Comparison of ENCODE assay signal across 12 mouse cellular contexts in genomic region chr2:168025882-168026281, GRCm38 (mm10). TPM values are rescaled to one million over a fixed set of nuclear protein-coding genes. Genes with fewer than 3 reads are reported as not detected.
DNase-seq lines count a peak whose midpoint lies in the region; ATAC-seq and TF ChIP-seq lines count a peak whose summit lies in the region.
"Had no signal": no experiment of that assay in that cellular context is flagged by ENCODE, and none has a peak within 500 bp of the region (broad histone marks: within the 10 kb centered on the region; RNA-seq: fewer than 3 reads in every experiment).

No protein-coding gene starts in this region.

- no peak for ATAC-seq in heart, embryonic 15.5 days (replicated peaks; ENCODE audit: insufficient number of reproducible peaks, insufficient read depth, low FRiP score, low read depth)
- ATAC-seq in lung, embryonic 14.5 days (ENCODE audit: insufficient read depth), result no peak
- ATAC-seq in embryonic facial prominence, embryonic 14.5 days (ENCODE audit: low read depth), result no peak
- ATAC-seq in cerebellum, adult (ENCODE audit: insufficient number of reproducible peaks, low FRiP score, low TSS enrichment), result no peak

- no peak overlapping the region for H3K4me3 ChIP-seq in heart, embryonic 15.5 days
- H3K4me3 ChIP-seq in lung, embryonic 14.5 days (ENCODE audit: low read depth, low read length), result no peak overlapping the region
- H3K4me3 ChIP-seq in embryonic facial prominence, embryonic 14.5 days (ENCODE audit: low read depth, low read length), result no peak overlapping the region
- no peak overlapping the region for H3K4me3 ChIP-seq in small intestine, adult 2 months (ENCODE audit: low read depth, low read length)
- H3K4me3 ChIP-seq: liver, embryonic 15.5 days; myocyte had no signal

- no peak for DNase-seq in heart, postnatal 10 days
- DNase-seq in lung, embryonic 14.5 days, result peak; percentile 50
- no peak for DNase-seq in lung, adult 18-20 months
- no peak for DNase-seq in embryonic facial prominence, embryonic 14.5 days (ENCODE audit: low spot score)
- no peak for DNase-seq in urinary bladder, adult 18-20 months (ENCODE audit: low spot score in 2 of 2)
- DNase-seq: adrenal gland, adult 2 months; cerebellum, adult 9-10 months had no signal

- no peaks in the 10 kb centered on the region for H3K27me3 ChIP-seq in heart, embryonic 15.5 days
- H3K27me3 ChIP-seq in lung, embryonic 14.5 days (ENCODE audit: insufficient read depth, low read length), result no peaks in the 10 kb centered on the region
- no peaks in the 10 kb centered on the region for H3K27me3 ChIP-seq in embryonic facial prominence, embryonic 14.5 days (replicated peaks; ENCODE audit: control insufficient read depth, insufficient read depth, low read length)
- no peaks in the 10 kb centered on the region for H3K27me3 ChIP-seq in small intestine, adult 2 months (ENCODE audit: control insufficient read depth, insufficient read depth, low read length)
- H3K27me3 ChIP-seq: liver, embryonic 15.5 days had no signal

- TF ChIP-seq CTCF in lung, embryonic 14.5 days (IDR thresholded peaks at IDR 0.05; ENCODE audit: low read depth), result peak; percentile 63
- no peak for TF ChIP-seq CTCF in small intestine, adult 2 months (IDR thresholded peaks at IDR 0.05; ENCODE audit: extremely low read depth, insufficient read length, insufficient replicate concordance, low read depth, low read length)

- no peak overlapping the region for H3K4me2 ChIP-seq in heart, embryonic 15.5 days
- H3K4me2 ChIP-seq in lung, embryonic 14.5 days, result no peak overlapping the region
- no peak overlapping the region for H3K4me2 ChIP-seq in embryonic facial prominence, embryonic 14.5 days (ENCODE audit: low read depth, low read length)
- H3K4me2 ChIP-seq: liver, embryonic 15.5 days had no signal

- H3K9ac ChIP-seq in heart, embryonic 15.5 days, result no peak overlapping the region
- no peak overlapping the region for H3K9ac ChIP-seq in lung, embryonic 14.5 days
- no peak overlapping the region for H3K9ac ChIP-seq in embryonic facial prominence, embryonic 14.5 days (ENCODE audit: low read depth, low read length)
- H3K9ac ChIP-seq: liver, embryonic 15.5 days had no signal

- 90% methylated on average over 8 of the region's 8 CpGs for WGBS in heart, embryonic 15.5 days
- WGBS in lung, embryonic 14.5 days, result 90% methylated on average over 8 of the region's 8 CpGs
- WGBS in embryonic facial prominence, embryonic 14.5 days, result 88% methylated on average over 8 of the region's 8 CpGs
- WGBS in small intestine, adult 2 months, result 84% methylated on average over 8 of the region's 8 CpGs

- intact Hi-C loops in heart, postnatal 10 days (cut with DNase I), result no loop called here

- peak overlapping the region; percentile 66; the same call in 1 of the 2 replicates for H3K27ac ChIP-seq in heart, embryonic 15.5 days
- peak overlapping the region; percentile 87 for H3K27ac ChIP-seq in lung, embryonic 14.5 days (ENCODE audit: low read depth)
- H3K27ac ChIP-seq in embryonic facial prominence, embryonic 14.5 days (replicated peaks; ENCODE audit: low read depth, low read length), result peak overlapping the region; percentile 83
- H3K27ac ChIP-seq in small intestine, adult 2 months (ENCODE audit: insufficient read depth, low read depth, low read length), result peak overlapping the region; percentile 47
- H3K27ac ChIP-seq: liver, embryonic 15.5 days had no signal

- H3K4me1 ChIP-seq in heart, embryonic 15.5 days (replicated peaks), result peaks cover 6% of the 10 kb centered on the region
- 0 out of 2 replicates have a peak, but pooled peaks cover 4% of the 10 kb centered on the region for H3K4me1 ChIP-seq in lung, embryonic 14.5 days (ENCODE audit: insufficient read depth)
- no peaks in the 10 kb centered on the region for H3K4me1 ChIP-seq in embryonic facial prominence, embryonic 14.5 days (ENCODE audit: control insufficient read depth, insufficient read depth, low read length)
- no peaks in the 10 kb centered on the region; the same call in 1 of the 2 replicates for H3K4me1 ChIP-seq in small intestine, adult 2 months (ENCODE audit: control insufficient read depth, insufficient read depth, insufficient read length, low read length)
- H3K4me1 ChIP-seq: liver, embryonic 15.5 days had no signal

- H3K9me3 ChIP-seq in heart, embryonic 15.5 days (replicated peaks), result 0 out of 2 replicates have a peak, but pooled peaks cover 3% of the 10 kb centered on the region
- H3K9me3 ChIP-seq in lung, embryonic 14.5 days (ENCODE audit: low read depth, low read length), result peaks cover 5% of the 10 kb centered on the region; the same call in 1 of the 2 replicates
- H3K9me3 ChIP-seq in embryonic facial prominence, embryonic 14.5 days (ENCODE audit: control insufficient read depth, low read length), result peaks cover 9% of the 10 kb centered on the region
- H3K9me3 ChIP-seq: liver, embryonic 15.5 days had no signal

- TF ChIP-seq POLR2A in small intestine, adult 2 months (IDR thresholded peaks at IDR 0.05; ENCODE audit: low read depth, low read length), result no peak

- H3K36me3 ChIP-seq in heart, embryonic 15.5 days, result no peaks in the 10 kb centered on the region
- H3K36me3 ChIP-seq in lung, embryonic 14.5 days (ENCODE audit: insufficient read depth), result no peaks in the 10 kb centered on the region
- no peaks in the 10 kb centered on the region for H3K36me3 ChIP-seq in embryonic facial prominence, embryonic 14.5 days (ENCODE audit: control insufficient read depth, insufficient read depth, low read length)
- no peaks in the 10 kb centered on the region for H3K36me3 ChIP-seq in small intestine, adult 2 months (ENCODE audit: control insufficient read depth, insufficient read depth, low read length)
- H3K36me3 ChIP-seq: liver, embryonic 15.5 days had no signal

RNA-seq across cellular contexts. Expression of gene Ripor3, which starts 15.5 kb away (rescaled TPM):
- 0.93 and 1.4 TPM in 2 replicates for polyA plus RNA-seq in heart, embryonic 15.5 days (2015; fragmentation: Nextera tagmentation; extraction: Ambion mirVana)
- total RNA-seq in heart, postnatal 10 days (2021), result under 1 TPM; 0.91 to 0.97 TPM
- polyA plus RNA-seq in lung, embryonic 14.5 days (2014; fragmentation: Nextera tagmentation; extraction: Ambion mirVana), result 2.0 and 2.2 TPM in 2 replicates
- 4.1 and 5.9 TPM in 2 replicates for polyA plus RNA-seq in embryonic facial prominence, embryonic 14.5 days (2014; fragmentation: Nextera tagmentation; extraction: Ambion mirVana)
- 2.5 and 5.3 TPM in 2 replicates for polyA plus RNA-seq in small intestine, adult 2 months (2012; rRNA removed)

RNA-seq across cellular contexts. Expression of gene Pard6b, which starts 54.9 kb away (rescaled TPM):
- polyA plus RNA-seq in heart, embryonic 15.5 days (2015; fragmentation: Nextera tagmentation; extraction: Ambion mirVana), result 5.3 and 7.1 TPM in 2 replicates
- 1 to 10 TPM; 3.4 to 4.9 TPM for total RNA-seq in heart, postnatal 10 days (2021)
- polyA plus RNA-seq in lung, embryonic 14.5 days (2014; fragmentation: Nextera tagmentation; extraction: Ambion mirVana), result 14.0 and 14.1 TPM in 2 replicates
- 2.9 and 3.0 TPM in 2 replicates for polyA plus RNA-seq in embryonic facial prominence, embryonic 14.5 days (2014; fragmentation: Nextera tagmentation; extraction: Ambion mirVana)
- 18.2 and 55.5 TPM in 2 replicates for polyA plus RNA-seq in small intestine, adult 2 months (2012; rRNA removed)
